Mouse (Mus musculus): ENCODE results near the gene Ahr. TPM values are rescaled to one million over a fixed set of nuclear protein-coding genes. Genes with fewer than 3 reads are reported as not detected.

The Ahr gene
- total RNA-seq, 2 experiments from 2014 or later, result 11.0 to 12.7 TPM

DNA sequence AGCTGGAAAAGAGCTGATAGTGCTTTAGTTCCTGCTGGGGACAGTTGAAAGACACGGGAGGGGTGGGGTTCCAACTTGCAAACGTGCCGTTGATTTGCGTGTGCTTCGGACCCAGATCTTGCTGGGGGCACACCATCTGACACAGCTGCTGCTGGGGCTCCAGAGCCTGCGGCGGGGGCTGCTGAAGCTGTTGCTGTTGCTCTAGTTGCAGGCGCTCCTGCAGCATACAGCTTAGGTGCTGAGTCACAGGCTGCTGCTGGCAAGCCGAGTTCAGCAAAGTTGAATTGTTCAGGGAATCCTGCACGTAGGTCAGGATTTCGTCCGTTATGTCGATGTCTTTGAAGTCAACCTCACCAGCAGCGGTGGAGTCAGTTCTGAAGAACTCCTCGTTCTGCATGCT is 30.8 kb downstream of the Ahr start:
- no peak for DNase-seq (ENCODE audit: low spot score in 2 of 2)

DNA sequence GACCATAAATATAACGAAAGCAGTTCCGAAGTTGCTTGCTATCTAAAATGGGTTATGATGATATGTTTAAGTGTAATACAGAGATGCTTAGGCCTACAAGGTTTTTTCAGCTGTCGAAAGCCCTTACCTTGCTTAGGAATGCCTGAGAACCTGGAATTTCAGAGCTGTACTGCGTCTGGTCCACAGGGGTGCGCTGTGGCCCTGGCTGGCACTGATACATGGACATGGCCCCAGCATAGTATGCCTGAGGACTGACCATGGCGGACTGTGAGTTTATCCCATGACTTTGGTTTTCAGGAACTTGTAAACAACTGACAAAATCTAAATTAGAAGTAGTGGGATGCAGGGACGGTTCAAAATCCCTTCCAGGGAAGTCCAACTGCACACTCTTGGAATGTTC is 31.3 kb downstream of the Ahr start:
- DNase-seq (ENCODE audit: low spot score in 2 of 2), result no peak

DNA sequence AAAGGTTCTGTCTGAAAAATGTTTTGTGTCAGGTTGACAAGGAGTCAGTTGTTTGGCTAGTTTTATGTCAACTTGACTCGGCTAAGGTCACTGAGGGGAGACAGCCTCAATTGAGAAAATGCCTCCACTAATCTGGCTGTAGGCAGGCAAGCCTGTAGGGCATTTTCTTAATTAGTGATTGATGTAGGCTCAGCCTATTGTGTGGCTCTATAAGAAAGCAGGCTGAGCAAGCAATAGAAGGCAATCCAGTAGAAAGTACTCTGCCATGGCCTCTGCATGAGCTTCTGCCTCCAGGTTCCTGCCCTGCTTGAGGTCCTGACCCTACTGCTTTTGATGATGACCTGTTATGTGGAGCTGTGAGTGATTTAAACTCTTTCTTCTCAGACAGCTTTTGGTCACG is 33.4 kb downstream of the Ahr start:
- DNase-seq (ENCODE audit: low spot score in 2 of 2), result no peak

DNA sequence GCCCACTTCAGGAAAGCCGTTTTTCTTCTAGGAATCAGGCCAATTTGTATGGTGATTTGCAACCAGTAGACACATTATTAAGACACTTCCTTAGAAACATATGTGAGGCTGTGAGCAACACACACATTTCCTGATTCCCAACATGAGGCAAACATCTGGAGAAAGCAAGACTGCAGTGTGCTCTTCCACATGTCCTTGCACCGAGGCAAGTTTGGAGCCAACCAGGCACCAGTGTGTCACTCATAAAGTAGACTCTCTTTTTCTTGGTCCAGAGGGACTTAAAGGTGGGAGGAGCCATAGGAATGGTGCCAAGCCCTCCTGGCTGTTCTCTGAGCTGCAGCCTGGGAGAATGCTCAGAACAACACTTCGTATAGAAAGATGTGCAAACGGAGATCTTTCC is 39.6 kb downstream of the Ahr start:
- DNase-seq (ENCODE audit: low spot score in 2 of 2), result no peak

DNA sequence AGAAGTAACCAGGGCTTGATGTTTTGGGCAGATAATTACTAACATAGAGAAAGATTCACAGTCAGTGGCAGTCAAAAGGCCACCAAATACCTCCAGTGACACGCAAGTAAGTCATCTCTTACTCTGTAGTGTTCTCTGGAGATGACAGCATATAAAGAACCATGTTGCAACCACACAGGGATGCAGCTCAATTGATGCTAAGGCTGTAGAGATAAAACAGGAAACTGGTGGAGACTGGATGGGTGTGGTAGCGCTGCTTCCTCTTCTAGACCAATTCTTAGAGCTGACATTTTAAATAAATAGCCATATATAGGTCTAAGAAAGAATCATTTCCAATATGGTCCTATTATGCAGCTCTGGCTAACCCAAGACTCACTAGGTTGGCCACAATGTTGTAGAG is 54.1 kb downstream of the Ahr start:
- DNase-seq (ENCODE audit: low spot score in 2 of 2), result no peak

DNA sequence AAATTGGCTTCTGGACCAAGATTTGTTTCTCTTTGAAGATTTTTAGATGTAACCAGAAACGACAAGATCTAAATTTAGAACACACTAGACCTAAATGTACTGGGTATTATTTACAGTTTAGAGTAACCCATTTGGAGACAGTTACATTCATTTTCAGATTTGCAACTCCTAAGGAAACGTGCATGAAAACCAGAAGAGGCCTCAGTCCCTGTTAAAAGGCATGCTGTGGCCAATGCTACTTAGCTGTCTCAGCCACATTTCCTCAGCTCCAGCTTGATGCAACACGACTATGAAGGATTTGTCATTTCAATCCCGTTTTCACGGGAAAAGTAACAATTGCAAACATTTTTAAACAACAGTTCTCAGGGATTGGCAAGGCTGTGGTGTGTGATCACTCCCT is 55.9 kb downstream of the Ahr start:
- no peak for DNase-seq (ENCODE audit: low spot score in 2 of 2)

DNA sequence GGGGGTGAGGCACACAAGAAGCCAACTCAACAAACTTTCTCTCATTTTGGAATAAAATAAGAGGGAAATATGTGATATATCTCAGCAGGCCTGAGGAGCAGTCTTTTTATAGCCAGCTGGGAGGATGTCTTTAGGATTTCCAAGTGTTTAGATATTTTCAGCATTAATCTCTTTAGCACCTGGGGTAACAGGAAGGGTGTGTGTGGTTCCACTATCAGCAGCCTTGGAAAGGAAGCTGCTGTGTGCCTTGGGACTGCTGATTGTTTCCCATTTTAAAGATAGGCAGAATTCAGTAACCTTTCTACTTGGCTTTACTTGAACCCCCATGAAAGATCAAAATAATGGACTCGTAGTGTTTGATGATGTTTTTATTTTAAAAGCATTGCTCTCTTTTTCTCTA is 71.4 kb downstream of the Ahr start:
- no peak for DNase-seq (ENCODE audit: low spot score in 2 of 2)

DNA sequence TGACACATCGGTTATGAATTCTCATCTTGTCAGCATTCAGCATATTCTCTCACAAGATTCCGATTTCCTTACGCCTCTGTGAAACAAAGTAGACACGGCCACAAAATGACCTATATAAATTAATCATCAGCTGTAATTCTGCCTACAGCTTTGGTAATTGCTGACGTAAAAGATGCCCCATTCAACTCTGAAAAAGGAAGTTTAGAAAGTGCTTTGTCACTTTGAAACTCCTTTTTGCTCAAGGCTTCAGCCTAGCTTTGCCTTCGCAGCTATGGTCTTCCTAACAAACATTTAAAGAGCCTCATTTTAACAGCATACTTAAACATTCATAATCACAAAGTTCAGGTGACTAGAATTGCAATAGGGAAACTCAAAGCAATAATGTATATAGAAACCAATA is 72.2 kb downstream of the Ahr start:
- no peak for DNase-seq (ENCODE audit: low spot score in 2 of 2)

DNA sequence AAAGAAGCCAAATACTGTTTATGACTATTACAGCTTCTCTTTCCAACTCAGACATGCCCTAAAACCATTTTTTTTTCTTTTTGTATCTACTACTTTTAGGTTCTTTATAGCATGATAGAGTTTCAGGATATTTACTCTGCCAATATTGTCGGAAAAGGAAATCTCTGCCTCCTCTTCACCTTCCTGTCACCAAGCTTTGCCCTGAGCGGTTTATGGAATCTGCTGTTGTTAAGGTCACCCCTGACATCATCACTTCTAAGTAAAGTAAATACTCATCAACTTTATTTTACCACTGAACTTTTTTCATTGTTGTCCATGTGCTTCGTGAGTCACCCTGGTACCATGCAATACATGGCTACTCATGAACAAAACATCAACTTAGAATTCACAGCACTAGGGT is 75.2 kb downstream of the Ahr start:
- DNase-seq (ENCODE audit: low spot score in 2 of 2), result no peak
